Mouse (Mus musculus) cerebellum, adult 8-10 months (tissue): ENCODE results near the gene Carmil1.
"Not testable (repeated sequence)": the region's sequence is repeated elsewhere in the genome, so short reads cannot be mapped to it uniquely, and the experiment has no call there.

Source experiments
- DNase-seq: peaks from one replicate; pipeline ENCODE4 v3.0.0; 2022

Carmil1 gene

GRCm38 (mm10) chr13:24146541-24146940 lies 134.1 kb downstream of the Carmil1 start:
- no peak for DNase-seq

GRCm38 (mm10) chr13:24144858-24145257 lies 135.7 kb downstream of the Carmil1 start:
- no peak for DNase-seq

GRCm38 (mm10) chr13:24144141-24144540 lies 136.5 kb downstream of the Carmil1 start:
- DNase-seq, result no peak

GRCm38 (mm10) chr13:24136836-24137235 lies 143.8 kb downstream of the Carmil1 start:
- no peak for DNase-seq

- DNase-seq, result no peak
Observed at GRCm38 (mm10) chr13:24135282-24136230, 145.0 kb downstream of the Carmil1 start.

- DNase-seq, result no peak
Observed at GRCm38 (mm10) chr13:24132866-24133265, 147.7 kb downstream of the Carmil1 start.

GRCm38 (mm10) chr13:24131319-24131718 lies 149.3 kb downstream of the Carmil1 start:
- no peak for DNase-seq

GRCm38 (mm10) chr13:24130741-24131140 lies 149.9 kb downstream of the Carmil1 start:
- no peak for DNase-seq

- no peak for DNase-seq
Observed at GRCm38 (mm10) chr13:24128731-24129130, 151.9 kb downstream of the Carmil1 start.

GRCm38 (mm10) chr13:24125865-24126264 lies 154.7 kb downstream of the Carmil1 start:
- DNase-seq, result no peak

GRCm38 (mm10) chr13:24117181-24117812 lies 163.3 kb downstream of the Carmil1 start:
- DNase-seq, result peak; percentile 25

GRCm38 (mm10) chr13:24112689-24113348 lies 167.8 kb downstream of the Carmil1 start:
- DNase-seq, result peak; percentile 69

- DNase-seq, result no peak
Observed at GRCm38 (mm10) chr13:24110329-24110728, 170.3 kb downstream of the Carmil1 start.

- DNase-seq, result no peak
Observed at GRCm38 (mm10) chr13:24108282-24108681, 172.3 kb downstream of the Carmil1 start.

GRCm38 (mm10) chr13:24107058-24107457 lies 173.5 kb downstream of the Carmil1 start:
- DNase-seq, result no peak

- DNase-seq, result no peak
Observed at GRCm38 (mm10) chr13:24105838-24106237, 174.8 kb downstream of the Carmil1 start.

GRCm38 (mm10) chr13:24105340-24105669 lies 175.3 kb downstream of the Carmil1 start:
- DNase-seq, result no peak

GRCm38 (mm10) chr13:24104611-24105339 lies 175.8 kb downstream of the Carmil1 start:
- DNase-seq, result not testable (repeated sequence)

GRCm38 (mm10) chr13:24104016-24104415 lies 176.6 kb downstream of the Carmil1 start:
- DNase-seq, result no peak

- no peak for DNase-seq
Observed at GRCm38 (mm10) chr13:24103152-24103551, 177.4 kb downstream of the Carmil1 start.

GRCm38 (mm10) chr13:24102256-24102655 lies 178.3 kb downstream of the Carmil1 start:
- DNase-seq, result no peak

- DNase-seq, result no peak
Observed at GRCm38 (mm10) chr13:24101157-24102130, 179.2 kb downstream of the Carmil1 start.
